Mouse (Mus musculus) cerebellum, adult 11-12 months (tissue): ENCODE results near the gene Meis2.

Source experiments
- DNase-seq: peaks from one replicate; pipeline ENCODE4 v3.0.0; 2022

Meis2 gene

GRCm38 (mm10) chr2:115989249-115989648 is 76.4 kb downstream of the Meis2 start:
- DNase-seq: no peak

- no peak for DNase-seq
Measured at GRCm38 (mm10) chr2:115988448-115988847, 77.2 kb downstream of the Meis2 start.

GRCm38 (mm10) chr2:115984952-115985351 is 80.7 kb downstream of the Meis2 start:
- DNase-seq: no peak

GRCm38 (mm10) chr2:115984487-115984886 is 81.2 kb downstream of the Meis2 start:
- DNase-seq: no peak

- DNase-seq: no peak
Measured at GRCm38 (mm10) chr2:115980490-115980889, 85.1 kb downstream of the Meis2 start.

GRCm38 (mm10) chr2:115979683-115980476 is 85.8 kb downstream of the Meis2 start:
- DNase-seq: no peak

DNA sequence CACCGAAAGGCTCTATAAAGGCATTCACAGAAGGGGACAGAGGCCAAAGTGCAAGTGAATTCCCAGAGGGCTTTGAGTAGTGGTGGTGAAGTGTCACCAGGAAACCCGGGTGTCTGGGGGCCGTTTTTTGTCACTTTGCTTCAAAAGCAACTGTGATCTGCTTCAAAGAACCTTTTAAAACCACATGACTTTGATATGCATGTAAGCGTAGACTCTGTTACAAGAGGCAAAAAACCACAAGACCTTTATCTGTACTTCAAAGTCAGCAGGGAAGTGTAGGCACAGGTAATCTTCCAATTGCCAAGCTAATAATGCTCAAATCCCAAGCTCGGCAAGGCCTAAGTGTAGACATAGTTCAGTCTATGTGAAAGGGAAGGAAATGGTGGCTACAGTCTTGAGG is 87.0 kb downstream of the Meis2 start:
- no peak for DNase-seq

- DNase-seq: no peak
Measured at GRCm38 (mm10) chr2:115971296-115971805, 94.3 kb downstream of the Meis2 start.

DNA sequence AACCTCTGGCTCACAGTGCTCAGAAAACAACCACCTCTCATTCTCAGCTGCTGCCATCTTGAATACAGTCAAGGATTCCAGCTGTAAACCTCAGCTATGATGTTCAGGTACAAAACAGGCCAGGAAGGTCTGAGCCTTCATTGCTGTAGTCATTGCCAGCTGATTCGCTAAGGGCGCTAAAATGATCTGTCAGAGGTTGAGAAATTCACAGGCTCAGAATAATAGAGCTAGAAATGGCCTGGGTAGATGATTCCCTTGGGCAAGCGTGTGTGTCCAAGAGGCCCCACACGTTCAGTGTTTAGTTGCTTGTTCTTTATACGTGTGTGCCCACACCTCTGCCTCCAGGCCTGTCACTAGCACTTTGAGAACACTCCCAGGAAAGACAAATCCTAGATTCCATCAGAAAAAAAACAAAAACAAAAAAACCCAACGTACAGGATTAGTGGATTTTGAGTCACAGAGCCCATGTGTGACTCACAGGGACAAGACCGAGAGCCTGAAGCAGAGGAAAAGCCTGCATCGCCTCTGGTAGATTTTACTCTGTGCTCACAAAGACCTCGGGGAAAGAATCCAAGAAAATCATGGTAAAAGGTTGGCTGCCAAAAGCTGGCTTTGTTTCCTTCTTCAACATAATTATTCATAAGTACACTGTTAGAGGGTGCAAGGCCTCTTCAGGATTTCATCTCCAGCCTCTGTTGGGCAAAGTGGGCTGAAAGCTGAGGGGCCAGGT is 95.4 kb downstream of the Meis2 start:
- no peak for DNase-seq

GRCm38 (mm10) chr2:115969201-115969600 is 96.4 kb downstream of the Meis2 start:
- no peak for DNase-seq

DNA sequence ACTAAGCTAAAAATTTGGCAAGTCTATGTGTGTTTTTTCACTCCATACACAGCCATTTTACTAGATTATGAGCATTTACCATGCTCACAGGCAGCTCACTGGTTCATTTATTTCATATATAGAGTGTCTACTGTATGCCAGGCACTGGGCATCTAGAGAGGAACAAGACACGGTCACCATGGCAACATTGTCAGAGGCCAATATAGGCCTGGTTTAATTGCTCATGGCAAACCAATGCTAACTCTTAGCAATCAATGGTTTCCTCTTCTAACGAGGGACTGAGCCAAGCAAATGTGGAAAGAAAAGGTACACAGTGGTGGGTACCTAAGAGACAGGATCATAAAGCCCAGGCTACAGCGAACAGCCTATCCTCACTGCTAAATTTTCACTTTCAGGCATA is 100.7 kb downstream of the Meis2 start:
- no peak for DNase-seq

- no peak for DNase-seq
Measured at GRCm38 (mm10) chr2:115963293-115963835, 102.3 kb downstream of the Meis2 start.

- DNase-seq: no peak
Measured at GRCm38 (mm10) chr2:115962728-115963127, 102.9 kb downstream of the Meis2 start.

DNA sequence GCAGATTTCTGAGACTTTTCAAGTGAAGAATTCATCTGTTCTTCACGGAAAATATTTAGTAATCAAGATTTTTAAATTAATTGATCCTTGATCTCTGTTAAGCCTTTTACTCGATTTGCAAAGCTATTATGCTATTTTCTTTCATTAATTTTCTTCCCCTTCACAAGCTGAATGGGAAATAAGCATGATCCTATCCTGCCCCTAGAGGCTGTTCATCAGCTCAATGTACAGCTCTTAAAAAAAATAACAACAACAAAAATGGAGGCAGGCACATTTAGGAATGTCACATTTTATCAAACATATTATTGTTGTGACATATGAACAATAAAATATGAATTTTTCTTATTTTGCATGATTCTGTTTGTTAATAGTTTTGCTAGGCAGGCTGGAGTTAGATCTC is 103.5 kb downstream of the Meis2 start:
- no peak for DNase-seq

GRCm38 (mm10) chr2:115960615-115961014 is 105.0 kb downstream of the Meis2 start:
- no peak for DNase-seq

DNA sequence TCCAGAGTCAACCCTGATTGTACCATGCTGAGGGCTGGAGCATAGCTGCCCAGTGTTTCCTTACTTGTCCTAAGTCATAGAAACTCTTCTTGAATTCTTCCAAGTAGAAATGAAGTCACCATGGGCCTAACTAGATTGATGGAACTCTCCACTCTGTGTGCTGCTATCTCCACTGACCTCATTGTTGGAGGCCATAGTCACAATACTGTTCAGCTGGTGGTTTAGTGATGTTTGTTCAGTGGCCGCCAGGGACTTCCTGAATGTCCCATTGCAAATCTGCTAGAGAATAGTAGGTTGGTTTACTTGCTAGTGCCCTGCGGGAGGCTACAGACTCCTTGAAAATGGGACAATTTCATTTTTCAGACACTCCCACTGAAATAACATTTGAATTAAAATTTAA is 108.9 kb downstream of the Meis2 start:
- DNase-seq: no peak

- DNase-seq: no peak
Measured at GRCm38 (mm10) chr2:115950645-115951044, 115.0 kb downstream of the Meis2 start.

DNA sequence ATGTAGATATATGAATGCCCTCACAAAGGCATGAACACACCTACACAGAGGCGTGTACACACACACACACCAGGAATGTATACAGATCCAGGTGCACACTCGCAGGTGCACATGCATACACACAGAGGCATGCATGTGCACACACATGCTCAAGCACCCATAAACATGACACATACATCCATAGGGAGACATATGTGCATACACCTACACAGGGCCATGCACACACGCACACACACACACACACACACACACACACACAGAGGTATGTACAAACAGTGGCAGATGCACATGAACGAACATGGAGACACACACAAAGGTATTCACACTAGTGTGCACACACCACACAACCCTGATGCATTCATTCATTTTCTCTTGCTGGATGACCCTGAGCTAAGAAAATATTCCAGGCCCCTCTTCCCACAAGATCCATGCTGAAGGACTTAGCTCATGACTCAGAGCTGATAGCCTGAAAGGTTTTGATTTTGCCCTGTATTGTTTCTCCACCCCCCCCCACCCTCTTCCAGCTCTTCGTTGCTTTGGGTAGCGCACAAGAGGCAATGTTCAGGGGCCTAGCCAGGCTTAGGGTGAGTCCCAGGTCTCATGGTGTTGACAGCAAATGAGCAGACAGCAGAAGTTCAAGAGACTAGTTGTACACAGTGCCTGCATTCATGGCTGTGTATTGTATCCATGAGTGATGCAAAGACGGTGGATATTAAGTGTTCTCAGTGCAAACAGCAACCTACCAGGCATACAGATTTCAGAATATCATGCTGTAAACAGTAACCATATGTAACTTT is 116.8 kb downstream of the Meis2 start:
- no peak for DNase-seq

DNA sequence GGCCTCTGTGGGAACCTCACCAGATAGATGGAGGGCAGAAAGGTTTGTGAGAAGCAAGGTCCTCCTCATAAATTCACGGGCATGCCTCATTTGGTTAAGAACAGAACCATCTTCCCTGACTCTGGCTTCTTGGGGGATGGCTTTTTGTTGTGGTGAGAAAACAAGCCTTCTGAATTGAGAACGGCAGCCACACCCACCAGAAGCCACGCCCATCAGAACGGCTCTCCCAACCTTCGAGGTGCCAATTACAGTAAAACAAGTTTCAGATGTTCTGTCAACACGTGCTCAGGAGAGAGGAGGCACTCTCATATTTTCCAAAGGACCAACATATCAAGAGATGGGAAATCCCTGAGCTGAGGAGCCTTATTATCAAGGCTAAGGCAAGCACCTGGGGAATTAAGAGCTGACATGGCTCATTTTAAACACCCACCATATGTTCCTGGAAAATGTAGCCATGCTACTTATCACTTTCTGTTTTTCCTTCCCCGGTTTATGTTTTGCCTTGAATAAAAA is 117.9 kb downstream of the Meis2 start:
- no peak for DNase-seq

- DNase-seq: no peak
Measured at GRCm38 (mm10) chr2:115943044-115943443, 122.6 kb downstream of the Meis2 start.

DNA sequence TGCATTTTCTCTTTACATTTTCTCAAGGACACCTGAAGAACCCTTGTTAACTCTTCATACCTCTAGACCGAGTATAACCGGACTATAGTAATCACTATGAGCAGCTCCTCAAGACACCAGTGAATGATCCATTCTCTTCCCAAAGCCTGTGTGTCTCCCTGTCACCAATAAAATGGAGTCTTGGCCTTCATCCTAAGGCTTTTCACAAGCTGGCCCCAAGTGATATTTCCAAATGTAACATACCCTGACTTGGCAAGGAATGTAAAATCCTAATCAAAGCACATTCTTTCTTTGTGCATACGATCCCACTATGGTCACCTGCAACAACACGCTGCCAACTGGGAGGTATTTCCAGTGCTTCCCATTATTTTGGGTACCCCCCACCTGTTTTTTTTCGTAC is 125.8 kb downstream of the Meis2 start:
- no peak for DNase-seq

GRCm38 (mm10) chr2:115938926-115939563 is 126.6 kb downstream of the Meis2 start:
- DNase-seq: peak; percentile 3
